Mouse (Mus musculus) thymus, postnatal 14 days (tissue): ENCODE results near the gene Atxn2l.

Experiments
- DNase-seq: peaks from one replicate; pipeline ENCODE4 v3.0.0; 2021

Atxn2l gene

GRCm38 (mm10) chr7:126460623-126461399 is 42.4 kb downstream of the Atxn2l start:
- DNase-seq: no peak

DNA sequence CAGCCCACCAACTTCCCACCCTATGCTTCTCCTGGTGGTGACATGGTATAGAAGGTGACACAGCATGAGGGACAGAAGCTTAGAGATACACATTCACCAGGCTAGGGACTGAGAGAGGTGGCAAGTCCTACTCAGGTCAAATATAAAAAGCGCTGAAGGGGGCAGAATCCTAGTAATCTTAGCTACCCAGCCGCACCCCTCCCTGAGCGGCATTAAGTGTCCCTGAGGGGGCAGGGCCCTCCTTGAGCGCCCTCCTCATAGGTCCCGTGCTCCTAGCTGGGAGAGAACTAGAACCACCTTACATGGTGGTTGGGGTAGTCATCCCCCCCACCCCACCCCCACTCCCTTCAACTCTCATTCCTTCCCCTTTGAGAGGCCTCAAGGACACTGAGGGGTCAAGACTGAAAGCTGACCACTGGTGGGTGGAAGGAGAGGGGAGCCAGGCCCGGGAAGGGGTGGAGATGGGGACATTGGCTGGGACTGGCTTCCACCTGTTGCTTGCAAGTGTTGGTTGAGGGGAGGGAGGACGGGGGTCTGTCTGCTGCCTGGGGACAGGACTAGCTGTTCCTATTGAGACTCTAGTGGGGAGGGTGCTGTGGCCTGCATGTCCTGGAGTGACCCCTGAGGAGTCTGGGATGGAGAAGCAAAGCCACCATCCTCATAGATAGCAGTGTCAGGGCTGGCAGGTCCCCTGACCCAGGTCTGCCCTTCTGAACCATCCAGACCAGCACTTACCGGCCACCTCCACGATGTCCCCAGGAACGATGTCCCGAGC is 44.2 kb downstream of the Atxn2l start:
- DNase-seq: no peak

DNA sequence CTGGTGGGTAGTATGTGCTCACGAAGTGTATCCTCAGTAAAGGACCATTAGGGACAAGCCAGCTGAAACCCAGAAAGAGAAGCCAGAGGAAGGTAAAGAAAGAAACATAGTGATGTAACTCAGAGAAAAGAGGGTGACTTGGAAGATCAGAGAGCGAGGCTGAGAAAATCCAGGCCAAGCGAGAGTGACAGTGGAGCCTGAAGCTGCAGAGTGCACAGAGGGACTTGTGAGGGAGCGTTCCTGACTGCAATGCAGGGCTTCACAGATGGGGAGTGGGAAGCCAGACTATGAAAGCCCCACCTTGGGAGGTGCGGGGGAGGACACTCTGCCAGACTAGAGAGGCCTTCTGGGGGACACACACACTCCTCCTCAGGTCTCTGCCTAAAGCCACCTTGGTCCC is 45.0 kb downstream of the Atxn2l start:
- DNase-seq: no peak

DNA sequence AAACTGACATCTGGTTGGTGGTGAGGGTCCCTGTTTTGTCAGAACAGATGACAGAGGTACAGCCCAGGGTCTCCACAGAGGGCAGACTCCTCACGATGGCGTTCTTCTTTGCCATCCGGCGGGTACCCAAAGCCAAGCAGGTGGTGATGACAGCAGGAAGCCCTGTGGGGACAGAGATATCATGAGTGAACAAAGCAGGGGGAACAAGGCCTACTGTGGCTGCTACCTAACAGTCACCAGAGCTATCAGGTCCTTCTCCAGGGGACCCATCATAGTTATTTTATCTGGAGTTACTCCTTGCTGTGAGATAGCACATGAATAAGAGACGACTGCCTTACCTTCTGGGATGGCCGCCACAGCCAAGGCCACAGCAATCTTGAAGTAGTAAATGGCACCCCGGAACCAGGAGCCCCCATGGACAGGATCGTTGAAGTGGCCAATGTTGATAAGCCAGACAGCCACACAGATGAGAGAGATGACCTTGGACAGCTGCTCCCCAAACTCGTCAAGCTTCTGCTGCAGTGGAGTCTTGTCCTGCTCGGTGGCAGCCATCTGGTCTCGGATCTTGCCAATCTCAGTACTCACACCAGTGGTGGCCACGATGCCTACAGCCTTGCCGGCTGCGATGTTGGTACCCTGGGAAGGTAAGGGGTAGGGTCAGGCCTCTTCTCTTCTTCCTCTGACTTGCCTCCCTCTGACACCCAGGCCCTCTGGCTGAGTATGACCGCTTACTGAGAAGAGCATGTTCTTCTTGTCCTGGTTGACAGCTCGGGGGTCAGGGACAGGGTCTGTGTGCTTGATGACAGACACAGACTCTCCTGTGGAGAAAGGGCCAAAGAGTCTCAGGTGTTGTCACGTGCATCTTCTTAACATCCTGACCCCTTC is 46.6 kb downstream of the Atxn2l start:
- no peak for DNase-seq

- no peak for DNase-seq
These were observed 48.0 kb downstream of the Atxn2l start for GRCm38 (mm10) chr7:126455242-126455641.

GRCm38 (mm10) chr7:126453861-126454260 is 49.4 kb downstream of the Atxn2l start:
- no peak for DNase-seq

- DNase-seq: no peak
These were observed 51.0 kb downstream of the Atxn2l start for GRCm38 (mm10) chr7:126452244-126452643.

- no peak for DNase-seq
These were observed 52.6 kb downstream of the Atxn2l start for GRCm38 (mm10) chr7:126450641-126451040.

DNA sequence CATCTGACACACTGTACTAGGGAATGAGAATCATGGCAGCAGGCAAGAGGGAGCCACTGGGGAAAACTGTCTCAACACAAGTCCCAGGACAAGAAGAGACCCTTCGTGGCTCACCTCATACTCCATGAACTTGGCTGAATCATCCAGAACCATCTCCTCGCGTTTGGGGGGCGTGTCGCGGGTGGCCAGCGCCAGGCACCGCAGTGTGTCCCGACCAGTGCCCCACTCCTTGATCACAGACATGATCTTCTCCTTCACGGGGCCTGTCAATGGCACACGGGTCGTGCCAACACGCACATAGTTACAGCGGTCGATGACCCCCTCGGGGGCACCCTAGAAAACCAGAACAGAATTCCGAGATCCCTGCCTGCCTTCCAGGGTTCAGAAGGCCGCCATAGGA is 53.2 kb downstream of the Atxn2l start:
- DNase-seq: no peak

- no peak for DNase-seq
These were observed 54.8 kb downstream of the Atxn2l start for GRCm38 (mm10) chr7:126448481-126448880.

GRCm38 (mm10) chr7:126446217-126446616 is 57.0 kb downstream of the Atxn2l start:
- DNase-seq: no peak

GRCm38 (mm10) chr7:126445104-126445815 is 58.0 kb downstream of the Atxn2l start:
- no peak for DNase-seq

DNA sequence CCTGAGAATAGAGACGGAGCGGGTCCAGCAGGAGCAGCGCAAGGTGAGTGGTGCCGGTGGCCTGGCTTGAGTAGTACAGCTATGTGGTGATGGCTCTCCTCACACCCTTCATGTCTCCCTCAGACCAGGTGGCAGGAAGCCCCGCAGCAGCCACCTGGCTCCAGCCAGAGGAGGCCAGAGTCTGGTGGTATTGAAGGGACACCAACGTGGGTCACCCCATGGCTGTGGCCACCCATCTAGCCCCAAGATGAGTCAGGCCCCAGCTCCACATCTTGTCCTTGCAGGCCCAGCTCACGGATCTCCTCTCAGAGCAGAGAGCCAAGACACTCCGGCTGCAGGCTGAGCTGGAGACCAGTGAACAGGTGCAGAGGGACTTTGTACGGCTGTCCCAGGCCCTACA is 58.7 kb downstream of the Atxn2l start:
- DNase-seq: no peak

GRCm38 (mm10) chr7:126443997-126444396 is 59.2 kb downstream of the Atxn2l start:
- DNase-seq: no peak
